Mouse (Mus musculus): Measurements from ENCODE around the gene 2510039O18Rik. TPM values are rescaled to one million over a fixed set of nuclear protein-coding genes. Genes with fewer than 3 reads are reported as not detected.

2510039O18Rik gene
- total and polyA plus RNA-seq, 3 experiments, result 23.9 to 32.8 (median 27.9) TPM

- no peak overlapping the region for H3K4me3 ChIP-seq (replicated peaks in 1 of 3; ENCODE audit: low read depth in 2 of 3, low read length in 2 of 3, poor library complexity in 1 of 3)
- peaks cover 18% of the 10 kb centered on the region for H3K9me3 ChIP-seq (replicated peaks; ENCODE audit: low read length)
- H3K4me2 ChIP-seq (ENCODE audit: insufficient read depth, low read depth, poor library complexity, severe bottlenecking), result no peak overlapping the region
- no peaks in the 10 kb centered on the region for H3K79me2 ChIP-seq (replicated peaks; ENCODE audit: control insufficient read depth, extremely low read depth, insufficient read depth, poor library complexity, severe bottlenecking)
- dilution Hi-C loops (cut with MboI; ENCODE audit: extremely low pct_ligation_motif_present, extremely low pct_unique_long_range_greater_than_20kb, low sequenced_read_pairs), result no loop called here
- H3K4me1 ChIP-seq (ENCODE audit: control insufficient read depth in 1 of 2, insufficient read depth in 2 of 2), result no peaks in the 10 kb centered on the region
- no peak for TF ChIP-seq CHD2 (IDR thresholded peaks at IDR 0.05; ENCODE audit: low read length)
- H3K27me3 ChIP-seq (replicated peaks), result peaks cover 73% of the 10 kb centered on the region
- in situ Hi-C loops (cut with MboI; ENCODE audit: low pct_ligation_motif_present, low pct_unique_long_range_greater_than_20kb, low sequenced_read_pairs), result no loop called here
- DNase-seq (ENCODE audit: extremely low read depth), result no peak
- no peak overlapping the region for H3K9ac ChIP-seq (ENCODE audit: insufficient read depth, low read depth)
- no peaks in the 10 kb centered on the region for H3K36me3 ChIP-seq (replicated peaks in 1 of 2; ENCODE audit: control insufficient read depth in 1 of 2, insufficient read depth in 1 of 2, low read length in 1 of 2)
- H3K27ac ChIP-seq (ENCODE audit: insufficient read depth, low read depth), result no peak overlapping the region
Measured at GRCm38 (mm10) chr4:147977726-147978125, 37.0 kb downstream of the 2510039O18Rik start.

- H3K4me3 ChIP-seq (replicated peaks in 1 of 3; ENCODE audit: low read depth in 2 of 3, low read length in 2 of 3, poor library complexity in 1 of 3), result no peak overlapping the region
- H3K79me2 ChIP-seq (replicated peaks; ENCODE audit: control insufficient read depth, extremely low read depth, insufficient read depth, poor library complexity, severe bottlenecking), result no peaks in the 10 kb centered on the region
- H3K9ac ChIP-seq (ENCODE audit: insufficient read depth, low read depth), result no peak overlapping the region
- TF ChIP-seq NELFE (IDR thresholded peaks at IDR 0.05; ENCODE audit: low read depth, low read length), result no peak
- no peak for TF ChIP-seq CTCF (conservative IDR thresholded peaks at IDR 0.05 in 1 of 2, IDR thresholded peaks at IDR 0.05 in 1 of 2; ENCODE audit: low read depth in 2 of 2, low read length in 2 of 2)
- TF ChIP-seq NRF1 (IDR thresholded peaks at IDR 0.05; ENCODE audit: low read depth, low read length), result no peak
- no peak for TF ChIP-seq MAFK (IDR thresholded peaks at IDR 0.05; ENCODE audit: insufficient replicate concordance, low read length)
- TF ChIP-seq CHD1 (IDR thresholded peaks at IDR 0.05; ENCODE audit: low read depth, low read length), result no peak
- TF ChIP-seq RCOR1 (conservative IDR thresholded peaks at IDR 0.05; ENCODE audit: low read depth, low read length), result no peak
- TF ChIP-seq HCFC1 (IDR thresholded peaks at IDR 0.05; ENCODE audit: low read depth, low read length), result no peak
- TF ChIP-seq SIN3A (IDR thresholded peaks at IDR 0.05; ENCODE audit: low read length), result no peak
- TF ChIP-seq KAT2A (IDR thresholded peaks at IDR 0.05; ENCODE audit: insufficient replicate concordance, low read length), result no peak
- no peak for TF ChIP-seq E2F4 (IDR thresholded peaks at IDR 0.05; ENCODE audit: insufficient replicate concordance, low read depth, low read length)
- TF ChIP-seq MXI1 (IDR thresholded peaks at IDR 0.05; ENCODE audit: low read depth, low read length), result no peak
- no peak for TF ChIP-seq ZMIZ1 (IDR thresholded peaks at IDR 0.05; ENCODE audit: low read depth, low read length)
- no peak for TF ChIP-seq PAX5 (IDR thresholded peaks at IDR 0.05; ENCODE audit: low read length)
- TF ChIP-seq SMC3 (IDR thresholded peaks at IDR 0.05; ENCODE audit: low read depth, low read length), result no peak
- dilution Hi-C loops (cut with MboI; ENCODE audit: extremely low pct_ligation_motif_present, extremely low pct_unique_long_range_greater_than_20kb, low sequenced_read_pairs), result no loop called here
- H3K4me1 ChIP-seq (ENCODE audit: control insufficient read depth in 1 of 2, insufficient read depth in 2 of 2), result no peaks in the 10 kb centered on the region
- H3K36me3 ChIP-seq (replicated peaks in 1 of 2; ENCODE audit: control insufficient read depth in 1 of 2, insufficient read depth in 1 of 2, low read length in 1 of 2), result no peaks in the 10 kb centered on the region
- in situ Hi-C loops (cut with MboI; ENCODE audit: low pct_ligation_motif_present, low pct_unique_long_range_greater_than_20kb, low sequenced_read_pairs), result no loop called here
- DNase-seq (ENCODE audit: extremely low read depth), result no peak
- H3K27me3 ChIP-seq (replicated peaks), result peaks cover 73% of the 10 kb centered on the region
- H3K9me3 ChIP-seq (replicated peaks; ENCODE audit: low read length), result peaks cover 14% of the 10 kb centered on the region
- H3K27ac ChIP-seq (ENCODE audit: insufficient read depth, low read depth), result no peak overlapping the region
- no peak overlapping the region for H3K4me2 ChIP-seq (ENCODE audit: insufficient read depth, low read depth, poor library complexity, severe bottlenecking)
Measured at GRCm38 (mm10) chr4:147978391-147978790, 37.7 kb downstream of the 2510039O18Rik start.

- in situ Hi-C loops (cut with MboI; ENCODE audit: low pct_ligation_motif_present, low pct_unique_long_range_greater_than_20kb, low sequenced_read_pairs), result no loop called here
- peaks cover 11% of the 10 kb centered on the region for H3K9me3 ChIP-seq (replicated peaks; ENCODE audit: low read length)
- DNase-seq (ENCODE audit: extremely low read depth), result no peak
- no peaks in the 10 kb centered on the region for H3K4me1 ChIP-seq (ENCODE audit: control insufficient read depth in 1 of 2, insufficient read depth in 2 of 2)
- no peak for TF ChIP-seq USF2 (conservative IDR thresholded peaks at IDR 0.05; ENCODE audit: low read depth, low read length)
- TF ChIP-seq ZKSCAN1 (IDR thresholded peaks at IDR 0.05; ENCODE audit: borderline replicate concordance, low read depth, low read length), result no peak
- no peak for TF ChIP-seq MEF2A (IDR thresholded peaks at IDR 0.05; ENCODE audit: borderline replicate concordance, low read depth, low read length)
- no peak for TF ChIP-seq USF1 (IDR thresholded peaks at IDR 0.05; ENCODE audit: low read depth, low read length)
- TF ChIP-seq SMC3 (IDR thresholded peaks at IDR 0.05; ENCODE audit: low read depth, low read length), result no peak
- TF ChIP-seq MXI1 (IDR thresholded peaks at IDR 0.05; ENCODE audit: low read depth, low read length), result no peak
- no peak for TF ChIP-seq E2F4 (IDR thresholded peaks at IDR 0.05; ENCODE audit: insufficient replicate concordance, low read depth, low read length)
- no peak for TF ChIP-seq CTCF (conservative IDR thresholded peaks at IDR 0.05 in 1 of 2, IDR thresholded peaks at IDR 0.05 in 1 of 2; ENCODE audit: low read depth in 2 of 2, low read length in 2 of 2)
- TF ChIP-seq IRF4 (IDR thresholded peaks at IDR 0.05; ENCODE audit: low read depth, low read length), result no peak
- no peak for TF ChIP-seq ZMIZ1 (IDR thresholded peaks at IDR 0.05; ENCODE audit: low read depth, low read length)
- no peak for TF ChIP-seq HCFC1 (IDR thresholded peaks at IDR 0.05; ENCODE audit: low read depth, low read length)
- TF ChIP-seq POLR2A (IDR thresholded peaks at IDR 0.05; ENCODE audit: low read depth, low read length), result no peak
- TF ChIP-seq MAZ (IDR thresholded peaks at IDR 0.05; ENCODE audit: low read depth, low read length), result no peak
- no peak for TF ChIP-seq GABPA (IDR thresholded peaks at IDR 0.05; ENCODE audit: insufficient replicate concordance, low read depth, low read length)
- TF ChIP-seq UBTF (IDR thresholded peaks at IDR 0.05; ENCODE audit: low read depth, low read length), result no peak
- no peaks in the 10 kb centered on the region for H3K36me3 ChIP-seq (replicated peaks in 1 of 2; ENCODE audit: control insufficient read depth in 1 of 2, insufficient read depth in 1 of 2, low read length in 1 of 2)
- H3K79me2 ChIP-seq (replicated peaks; ENCODE audit: control insufficient read depth, extremely low read depth, insufficient read depth, poor library complexity, severe bottlenecking), result no peaks in the 10 kb centered on the region
- H3K4me2 ChIP-seq (ENCODE audit: insufficient read depth, low read depth, poor library complexity, severe bottlenecking), result no peak overlapping the region
- no peak overlapping the region for H3K27ac ChIP-seq (ENCODE audit: insufficient read depth, low read depth)
- H3K9ac ChIP-seq (ENCODE audit: insufficient read depth, low read depth), result no peak overlapping the region
- no peak overlapping the region for H3K4me3 ChIP-seq (replicated peaks in 1 of 3; ENCODE audit: low read depth in 2 of 3, low read length in 2 of 3, poor library complexity in 1 of 3)
- dilution Hi-C loops (cut with MboI; ENCODE audit: extremely low pct_ligation_motif_present, extremely low pct_unique_long_range_greater_than_20kb, low sequenced_read_pairs), result no loop called here
- H3K27me3 ChIP-seq (replicated peaks), result peaks cover 79% of the 10 kb centered on the region
Measured at GRCm38 (mm10) chr4:147979441-147979860, 38.8 kb downstream of the 2510039O18Rik start.

Measured in CH12.LX (cell line).